Comparison of ENCODE assay signal across 13 mouse cellular contexts in genomic region chr17:83348056-83348822, GRCm38 (mm10). TPM values are rescaled to one million over a fixed set of nuclear protein-coding genes. Genes with fewer than 3 reads are reported as not detected.
DNase-seq lines count a peak whose midpoint lies in the region; ATAC-seq and TF ChIP-seq lines count a peak whose summit lies in the region.
"Had no signal": no experiment of that assay in that cellular context is flagged by ENCODE, and none has a peak within 500 bp of the region (broad histone marks: within the 10 kb centered on the region; RNA-seq: fewer than 3 reads in every experiment).

No protein-coding gene starts in this region.

- TF ChIP-seq EP300 in lung, postnatal 0 days (IDR thresholded peaks at IDR 0.05) = no peak

- no peaks in the 10 kb centered on the region for H3K36me3 ChIP-seq in lung, postnatal 0 days (ENCODE audit: insufficient read depth, low read length)
- H3K36me3 ChIP-seq in kidney, embryonic 16.5 days (ENCODE audit: insufficient read depth, low read length) = no peaks in the 10 kb centered on the region
- H3K36me3 ChIP-seq: embryonic facial prominence, embryonic 10.5 days; limb, embryonic 15.5 days had no signal

- no peak overlapping the region for H3K4me2 ChIP-seq in lung, postnatal 0 days (replicated peaks; ENCODE audit: low read depth, low read length)
- H3K4me2 ChIP-seq in kidney, embryonic 16.5 days (replicated peaks; ENCODE audit: low read depth, low read length) = no peak overlapping the region
- H3K4me2 ChIP-seq: limb, embryonic 15.5 days had no signal

- 72% methylated on average over 9 of the region's 9 CpGs for WGBS in lung, postnatal 0 days
- WGBS in kidney, embryonic 16.5 days = 76% methylated on average over 9 of the region's 9 CpGs

- no peak for TF ChIP-seq POLR2A in brain, embryonic 14.5 days (IDR thresholded peaks at IDR 0.05; ENCODE audit: borderline replicate concordance, extremely low read depth, insufficient read depth, insufficient read length, poor library complexity, severe bottlenecking)

- H3K27me3 ChIP-seq in lung, postnatal 0 days (replicated peaks; ENCODE audit: insufficient read depth, low read length) = no peaks in the 10 kb centered on the region
- no peaks in the 10 kb centered on the region for H3K27me3 ChIP-seq in kidney, embryonic 16.5 days (ENCODE audit: insufficient read depth, low read length)
- H3K27me3 ChIP-seq: limb, embryonic 15.5 days had no signal

- no peak overlapping the region for H3K9ac ChIP-seq in lung, postnatal 0 days (replicated peaks; ENCODE audit: low read depth)
- no peak overlapping the region for H3K9ac ChIP-seq in kidney, embryonic 16.5 days (replicated peaks; ENCODE audit: low read length)
- H3K9ac ChIP-seq: limb, embryonic 15.5 days had no signal

- ATAC-seq in lung, postnatal 0 days = no peak
- no peak for ATAC-seq in kidney, embryonic 16.5 days (ENCODE audit: low FRiP score, low TSS enrichment)
- ATAC-seq: inflammation-experienced regulatory T-cells, adult 6 months had no signal

- no peaks in the 10 kb centered on the region for H3K4me1 ChIP-seq in lung, postnatal 0 days (ENCODE audit: insufficient read depth, low read depth, low read length)
- peaks cover 11% of the 10 kb centered on the region for H3K4me1 ChIP-seq in kidney, embryonic 16.5 days (ENCODE audit: insufficient read depth, low read length)

- no peak overlapping the region for H3K27ac ChIP-seq in lung, postnatal 0 days (ENCODE audit: low read length)
- no peak overlapping the region for H3K27ac ChIP-seq in kidney, embryonic 16.5 days (ENCODE audit: low read length)
- H3K27ac ChIP-seq: embryonic facial prominence, embryonic 10.5 days; limb, embryonic 15.5 days had no signal

- DNase-seq in cerebellum, postnatal 25 days = peak; percentile 14 to 17
- no peak for DNase-seq in cerebellum, adult 11 months
- DNase-seq in lung, postnatal 0 days (ENCODE audit: low spot score) = peak; percentile 63
- no peak for DNase-seq in lung, adult 18-20 months
- peak; percentile 49 for DNase-seq in brain, embryonic 14.5 days (ENCODE audit: low read depth)
- no peak for DNase-seq in thymus, postnatal 10 days (ENCODE audit: low spot score in 2 of 2)
- DNase-seq: heart, postnatal 10 days; retina, postnatal 1 day; thymus, postnatal 25 days had no signal

- no peaks in the 10 kb centered on the region for H3K9me3 ChIP-seq in lung, postnatal 0 days (ENCODE audit: low read length)
- no peaks in the 10 kb centered on the region for H3K9me3 ChIP-seq in kidney, embryonic 16.5 days (ENCODE audit: low read length)
- H3K9me3 ChIP-seq: embryonic facial prominence, embryonic 10.5 days; limb, embryonic 15.5 days had no signal

- TF ChIP-seq CTCF in lung, postnatal 0 days (IDR thresholded peaks at IDR 0.05) = no peak
- no peak for TF ChIP-seq CTCF in brain, embryonic 14.5 days (IDR thresholded peaks at IDR 0.05; ENCODE audit: borderline replicate concordance, extremely low read depth, insufficient read depth, insufficient read length)

- H3K4me3 ChIP-seq in lung, postnatal 0 days (ENCODE audit: low read depth, low read length) = no peak overlapping the region
- no peak overlapping the region for H3K4me3 ChIP-seq in kidney, embryonic 16.5 days (ENCODE audit: low read length)
- H3K4me3 ChIP-seq: embryonic facial prominence, embryonic 10.5 days; limb, embryonic 15.5 days had no signal

RNA-seq across cellular contexts. Expression of gene Eml4, which starts 2.5 kb away (rescaled TPM):
- 13.4 and 15.8 TPM in 2 replicates for polyA plus RNA-seq in lung, postnatal 0 days (2015; fragmentation: Nextera tagmentation; extraction: Ambion mirVana)
- polyA plus RNA-seq in brain, embryonic 14.5 days (2012; rRNA removed) = 49.9 and 56.1 TPM in 2 replicates
- 34.4 and 36.2 TPM in 2 replicates for polyA plus RNA-seq in kidney, embryonic 16.5 days (2015; fragmentation: Nextera tagmentation; extraction: Ambion mirVana)

Comparison
In these comparisons a context has a peak if more than half of its experiments do, and no peak if none do; other contexts are left out.
1. DNase-seq: peak in cerebellum, postnatal 25 days (2 of 2), lung, postnatal 0 days (single experiment) and brain, embryonic 14.5 days (single experiment); none in cerebellum, adult 11 months (single experiment), lung, adult 18-20 months (0 of 2) and thymus, postnatal 10 days (0 of 2).